Mouse (Mus musculus) C2C12 (cell line): ENCODE results near the gene Scrt2.

Experiments used
- CEBPB ChIP-seq: IDR thresholded peaks from one replicate; pipeline ENCODE4 v1.6.1; 2011; ENCODE audit warnings: low read depth, mild to moderate bottlenecking, control low read depth, moderate library complexity
- CTCF ChIP-seq: IDR thresholded peaks from one replicate; pipeline ENCODE4 v1.5.1; 2011; ENCODE audit not compliant: control insufficient read depth, insufficient read depth, insufficient read length
- MAX ChIP-seq: IDR thresholded peaks from one replicate; pipeline ENCODE4 v1.6.1; 2011; ENCODE audit warnings: mild to moderate bottlenecking, control low read depth
- USF1 ChIP-seq: IDR thresholded peaks from one replicate; pipeline ENCODE4 v1.6.1; 2011; ENCODE audit warnings: low read depth, mild to moderate bottlenecking, control low read depth, moderate library complexity

DNA sequence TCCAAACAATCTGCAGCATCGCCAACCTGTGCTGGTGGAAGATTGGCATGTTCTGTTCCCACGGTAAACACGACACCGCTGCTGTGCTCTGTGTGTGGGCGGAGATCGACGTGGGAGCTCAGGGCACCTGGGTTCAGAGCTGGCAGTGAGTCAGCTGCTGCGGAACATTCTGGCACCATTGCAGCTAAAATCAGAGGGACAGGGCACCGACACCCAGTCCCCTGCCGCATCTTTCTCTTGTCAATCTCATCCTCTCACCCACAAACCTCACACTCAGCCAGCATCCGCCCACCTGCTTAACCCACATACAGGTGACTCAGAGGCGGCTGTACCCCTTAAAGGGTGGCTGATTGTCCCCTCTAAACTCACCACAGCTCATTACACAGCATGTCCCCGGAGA, 20.4 kb downstream of the Scrt2 start:
- TF ChIP-seq MAX (no peak), CTCF (no peak), CEBPB (no peak), USF1 (no peak)
